Mouse (Mus musculus): ENCODE measurements around the gene B4galt5. TPM values are rescaled to one million over a fixed set of nuclear protein-coding genes. Genes with fewer than 3 reads are reported as not detected.
"Not testable (repeated sequence)": the region's sequence is repeated elsewhere in the genome, so short reads cannot be mapped to it uniquely, and the experiment has no call there.

The B4galt5 gene
- 28.3 and 51.3 TPM in 2 replicates for polyA plus RNA-seq (2011; ENCODE audit: insufficient read length, low read depth, missing spikeins)

- Histone ChIP-seq H3K27ac (ENCODE audit: insufficient read depth, low read length) (peak within 1 kb of the TSS; percentile 50; the same call in 1 of the 2 replicates), H3K4me3 (ENCODE audit: insufficient read depth, low read length) (peak within 1 kb of the TSS; percentile 82), H3K4me1 (ENCODE audit: control insufficient read depth, insufficient read depth, low read length) (peaks cover 8% of the 10 kb centered on the region; the same call in 1 of the 2 replicates)
- peak; percentile 46; the same call in 1 of the 2 replicates for TF ChIP-seq POLR2A (IDR thresholded peaks at IDR 0.05; ENCODE audit: low read depth, low read length)
- TF ChIP-seq CTCF (IDR thresholded peaks at IDR 0.05; ENCODE audit: borderline replicate concordance, insufficient read depth, low read length): no peak
These were observed at the start of gene B4galt5 for GRCm38 (mm10) chr2:167348376-167349282. Gene B4galt5, minus strand, starts transcription at chr2:167349183.

- not testable (repeated sequence) for H3K4me3 ChIP-seq (ENCODE audit: insufficient read depth, low read length); H3K27ac ChIP-seq (ENCODE audit: insufficient read depth, low read length); H3K4me1 ChIP-seq (ENCODE audit: control insufficient read depth, insufficient read depth, low read length)
These were observed 47.4 kb upstream of the B4galt5 start for GRCm38 (mm10) chr2:167396420-167396819.

GRCm38 (mm10) chr2:167394426-167394825 is 45.4 kb upstream of the B4galt5 start:
- Histone ChIP-seq H3K4me3 (ENCODE audit: insufficient read depth, low read length) (no peak overlapping the region), H3K4me1 (ENCODE audit: control insufficient read depth, insufficient read depth, low read length) (no peaks in the 10 kb centered on the region), H3K27ac (ENCODE audit: insufficient read depth, low read length) (no peak overlapping the region)
- TF ChIP-seq POLR2A (IDR thresholded peaks at IDR 0.05; ENCODE audit: low read depth, low read length) (no peak), CTCF (IDR thresholded peaks at IDR 0.05; ENCODE audit: borderline replicate concordance, insufficient read depth, low read length) (no peak)

- H3K4me3 ChIP-seq (ENCODE audit: insufficient read depth, low read length): no peak overlapping the region
- TF ChIP-seq POLR2A (IDR thresholded peaks at IDR 0.05; ENCODE audit: low read depth, low read length) (no peak), CTCF (IDR thresholded peaks at IDR 0.05; ENCODE audit: borderline replicate concordance, insufficient read depth, low read length) (no peak)
- peak overlapping the region; percentile 32; the same call in 1 of the 2 replicates for H3K27ac ChIP-seq (ENCODE audit: insufficient read depth, low read length)
- no peaks in the 10 kb centered on the region for H3K4me1 ChIP-seq (ENCODE audit: control insufficient read depth, insufficient read depth, low read length)
These were observed 38.0 kb upstream of the B4galt5 start for GRCm38 (mm10) chr2:167386998-167387397.

GRCm38 (mm10) chr2:167386456-167386855 is 37.5 kb upstream of the B4galt5 start:
- peak overlapping the region; percentile 32; the same call in 1 of the 2 replicates for H3K27ac ChIP-seq (ENCODE audit: insufficient read depth, low read length)
- H3K4me3 ChIP-seq (ENCODE audit: insufficient read depth, low read length): no peak overlapping the region
- H3K4me1 ChIP-seq (ENCODE audit: control insufficient read depth, insufficient read depth, low read length): no peaks in the 10 kb centered on the region
- no peak for TF ChIP-seq POLR2A (IDR thresholded peaks at IDR 0.05; ENCODE audit: low read depth, low read length)
- TF ChIP-seq CTCF (IDR thresholded peaks at IDR 0.05; ENCODE audit: borderline replicate concordance, insufficient read depth, low read length): no peak

- Histone ChIP-seq H3K4me1 (ENCODE audit: control insufficient read depth, insufficient read depth, low read length) (no peaks in the 10 kb centered on the region), H3K4me3 (ENCODE audit: insufficient read depth, low read length) (no peak overlapping the region), H3K27ac (ENCODE audit: insufficient read depth, low read length) (no peak overlapping the region)
- TF ChIP-seq CTCF (IDR thresholded peaks at IDR 0.05; ENCODE audit: borderline replicate concordance, insufficient read depth, low read length) (no peak), POLR2A (IDR thresholded peaks at IDR 0.05; ENCODE audit: low read depth, low read length) (no peak)
These were observed 34.7 kb upstream of the B4galt5 start for GRCm38 (mm10) chr2:167383666-167384083.

- no peak overlapping the region for H3K27ac ChIP-seq (ENCODE audit: insufficient read depth, low read length)
- no peak overlapping the region for H3K4me3 ChIP-seq (ENCODE audit: insufficient read depth, low read length)
- H3K4me1 ChIP-seq (ENCODE audit: control insufficient read depth, insufficient read depth, low read length): no peaks in the 10 kb centered on the region
- TF ChIP-seq CTCF (IDR thresholded peaks at IDR 0.05; ENCODE audit: borderline replicate concordance, insufficient read depth, low read length): no peak
- TF ChIP-seq POLR2A (IDR thresholded peaks at IDR 0.05; ENCODE audit: low read depth, low read length): no peak
These were observed 33.4 kb upstream of the B4galt5 start for GRCm38 (mm10) chr2:167382389-167382788.

- no peak overlapping the region for H3K4me3 ChIP-seq (ENCODE audit: insufficient read depth, low read length)
- TF ChIP-seq POLR2A (IDR thresholded peaks at IDR 0.05; ENCODE audit: low read depth, low read length) (no peak), CTCF (IDR thresholded peaks at IDR 0.05; ENCODE audit: borderline replicate concordance, insufficient read depth, low read length) (no peak)
- no peak overlapping the region for H3K27ac ChIP-seq (ENCODE audit: insufficient read depth, low read length)
- no peaks in the 10 kb centered on the region for H3K4me1 ChIP-seq (ENCODE audit: control insufficient read depth, insufficient read depth, low read length)
These were observed 32.6 kb upstream of the B4galt5 start for GRCm38 (mm10) chr2:167381596-167381995.

GRCm38 (mm10) chr2:167380615-167381285 is 31.8 kb upstream of the B4galt5 start:
- Histone ChIP-seq H3K4me1 (ENCODE audit: control insufficient read depth, insufficient read depth, low read length) (no peaks in the 10 kb centered on the region), H3K4me3 (ENCODE audit: insufficient read depth, low read length) (no peak overlapping the region), H3K27ac (ENCODE audit: insufficient read depth, low read length) (no peak overlapping the region)
- TF ChIP-seq CTCF (IDR thresholded peaks at IDR 0.05; ENCODE audit: borderline replicate concordance, insufficient read depth, low read length) (no peak), POLR2A (IDR thresholded peaks at IDR 0.05; ENCODE audit: low read depth, low read length) (no peak)

GRCm38 (mm10) chr2:167378972-167379371 is 30.0 kb upstream of the B4galt5 start:
- H3K27ac ChIP-seq (ENCODE audit: insufficient read depth, low read length): no peak overlapping the region
- no peak for TF ChIP-seq CTCF (IDR thresholded peaks at IDR 0.05; ENCODE audit: borderline replicate concordance, insufficient read depth, low read length)
- no peak for TF ChIP-seq POLR2A (IDR thresholded peaks at IDR 0.05; ENCODE audit: low read depth, low read length)
- no peaks in the 10 kb centered on the region for H3K4me1 ChIP-seq (ENCODE audit: control insufficient read depth, insufficient read depth, low read length)
- H3K4me3 ChIP-seq (ENCODE audit: insufficient read depth, low read length): no peak overlapping the region

All from embryonic fibroblast, embryonic 13.5 days (primary cell).